Mouse (Mus musculus): Measurements from ENCODE around the gene Dbi. TPM values are rescaled to one million over a fixed set of nuclear protein-coding genes. Genes with fewer than 3 reads are reported as not detected.

Gene Dbi
- 40.7 and 50.5 TPM in 2 replicates for total RNA-seq (2015; ENCODE audit: low replicate concordance)
- 28.7 and 46.7 TPM in 2 replicates for total RNA-seq (2017; ENCODE audit: low replicate concordance)

- ATAC-seq (replicated peaks; ENCODE audit: low FRiP score, poor library complexity, severe bottlenecking): peak; percentile 97
These were observed at the start of gene Dbi, which contains the start of gene 3110009E18Rik for GRCm38 (mm10) chr1:120120969-120121811. Gene Dbi (minus strand): TSS chr1:120121078. Gene 3110009E18Rik (plus strand): TSS chr1:120121187.

DNA sequence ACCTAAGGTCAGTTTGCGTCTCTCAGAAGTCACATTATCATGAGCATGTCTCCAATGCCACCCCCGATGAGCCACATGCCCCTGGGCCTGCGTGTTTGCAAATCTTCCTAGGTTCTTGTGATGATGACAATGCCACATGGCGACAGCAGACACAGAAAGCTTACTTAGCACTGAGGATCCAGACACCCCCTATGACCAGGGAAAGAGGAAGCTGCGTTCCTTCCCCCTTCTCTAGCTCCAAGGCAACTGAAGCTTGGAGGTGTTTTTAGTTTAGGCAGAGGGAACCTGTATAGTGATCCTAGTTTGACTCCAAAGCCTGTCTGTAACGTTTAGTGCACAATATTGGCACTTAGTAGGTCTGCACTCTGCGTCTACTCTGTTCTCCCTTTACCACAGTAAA, 49.4 kb upstream of the Dbi start:
- ATAC-seq (replicated peaks; ENCODE audit: low FRiP score, poor library complexity, severe bottlenecking): no peak

- ATAC-seq (replicated peaks; ENCODE audit: low FRiP score, poor library complexity, severe bottlenecking): no peak
These were observed 47.8 kb upstream of the Dbi start for GRCm38 (mm10) chr1:120168674-120169073.

DNA sequence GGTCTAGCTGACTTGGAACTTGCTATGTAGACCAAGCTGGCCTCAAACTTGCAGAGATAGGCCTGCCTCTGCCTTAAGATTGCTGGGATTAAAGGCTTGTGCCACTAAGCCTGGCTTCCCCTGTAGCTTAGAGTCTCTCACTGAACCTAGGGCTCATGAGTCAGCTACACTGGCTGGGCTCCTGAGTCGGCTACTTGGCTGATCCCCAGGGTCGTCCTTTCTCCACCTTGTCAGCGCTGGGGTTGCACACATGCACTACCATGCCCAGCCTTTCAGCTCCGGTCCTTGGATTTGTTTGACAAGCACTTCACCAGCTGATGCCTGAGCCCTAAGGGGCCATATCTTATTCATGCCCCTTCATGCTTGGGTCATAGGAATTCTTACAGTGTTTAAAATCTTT, 47.1 kb upstream of the Dbi start:
- ATAC-seq (replicated peaks; ENCODE audit: low FRiP score, poor library complexity, severe bottlenecking): no peak

DNA sequence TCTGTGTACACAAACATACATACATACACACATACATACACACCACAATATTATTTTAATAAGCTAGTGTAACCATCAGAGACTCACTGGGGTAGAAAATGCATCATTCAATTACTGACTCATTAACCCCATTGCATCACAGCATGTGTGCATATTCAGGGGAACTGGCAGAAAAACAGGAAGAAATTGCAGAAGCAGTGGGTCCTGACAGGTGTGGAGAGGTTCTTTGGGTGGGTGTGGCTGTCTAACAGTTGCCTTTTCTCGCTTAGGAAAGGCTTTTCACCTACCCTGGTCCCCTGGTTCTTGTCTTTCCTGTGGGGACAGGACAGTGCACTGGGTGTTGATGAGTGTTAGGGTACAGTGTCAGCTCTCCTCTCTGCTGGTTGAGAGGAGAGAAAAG, 41.7 kb upstream of the Dbi start:
- no peak for ATAC-seq (replicated peaks; ENCODE audit: low FRiP score, poor library complexity, severe bottlenecking)

DNA sequence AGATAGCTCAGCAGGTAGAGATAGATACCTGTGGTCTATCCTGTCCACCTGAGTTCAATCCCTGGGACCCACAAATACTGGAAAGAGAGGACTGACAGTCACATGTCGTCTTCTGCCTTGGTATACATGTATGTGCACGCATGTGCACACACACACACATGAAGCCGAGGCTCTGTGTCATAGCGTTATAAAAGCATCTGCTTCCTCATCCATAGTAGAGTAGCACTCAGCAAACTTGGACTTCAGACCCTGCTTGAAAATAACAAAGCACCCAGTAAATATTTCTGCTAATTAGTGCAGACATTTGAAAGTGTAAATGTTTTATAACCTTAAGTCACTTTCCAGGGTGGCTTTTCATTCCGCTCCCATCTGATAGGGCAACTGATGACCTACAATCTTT, 40.6 kb upstream of the Dbi start:
- no peak for ATAC-seq (replicated peaks; ENCODE audit: low FRiP score, poor library complexity, severe bottlenecking)

- ATAC-seq (replicated peaks; ENCODE audit: low FRiP score, poor library complexity, severe bottlenecking): no peak
These were observed 37.7 kb upstream of the Dbi start for GRCm38 (mm10) chr1:120158474-120159127.

- no peak for ATAC-seq (replicated peaks; ENCODE audit: low FRiP score, poor library complexity, severe bottlenecking)
These were observed 34.4 kb upstream of the Dbi start for GRCm38 (mm10) chr1:120155325-120155724.

DNA sequence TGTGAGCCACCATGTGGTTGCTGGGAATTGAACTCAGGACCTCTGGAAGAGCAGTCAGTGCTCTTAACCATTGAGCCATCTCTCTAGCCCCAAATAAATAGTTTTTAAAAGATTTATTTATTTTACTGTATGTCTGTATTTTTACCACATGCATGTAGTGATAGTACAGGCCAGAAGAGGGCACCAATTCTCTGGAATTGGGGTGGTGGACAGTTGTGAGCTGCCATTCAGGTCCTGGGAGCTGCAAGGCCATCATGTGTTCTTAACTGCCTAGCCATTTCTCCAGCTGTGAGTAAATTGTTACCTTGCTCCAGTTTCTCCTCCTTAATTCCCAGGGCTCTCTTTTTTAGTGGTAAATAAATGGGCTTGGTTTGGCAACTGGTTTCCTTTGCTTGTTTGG, 33.4 kb upstream of the Dbi start:
- ATAC-seq (replicated peaks; ENCODE audit: low FRiP score, poor library complexity, severe bottlenecking): no peak

- ATAC-seq (replicated peaks; ENCODE audit: low FRiP score, poor library complexity, severe bottlenecking): no peak
These were observed 26.1 kb upstream of the Dbi start for GRCm38 (mm10) chr1:120146994-120147393.

GRCm38 (mm10) chr1:120145527-120146216, 24.8 kb upstream of the Dbi start:
- ATAC-seq (replicated peaks; ENCODE audit: low FRiP score, poor library complexity, severe bottlenecking): no peak

- ATAC-seq (replicated peaks; ENCODE audit: low FRiP score, poor library complexity, severe bottlenecking): no peak
These were observed 21.7 kb upstream of the Dbi start for GRCm38 (mm10) chr1:120142551-120142950.

DNA sequence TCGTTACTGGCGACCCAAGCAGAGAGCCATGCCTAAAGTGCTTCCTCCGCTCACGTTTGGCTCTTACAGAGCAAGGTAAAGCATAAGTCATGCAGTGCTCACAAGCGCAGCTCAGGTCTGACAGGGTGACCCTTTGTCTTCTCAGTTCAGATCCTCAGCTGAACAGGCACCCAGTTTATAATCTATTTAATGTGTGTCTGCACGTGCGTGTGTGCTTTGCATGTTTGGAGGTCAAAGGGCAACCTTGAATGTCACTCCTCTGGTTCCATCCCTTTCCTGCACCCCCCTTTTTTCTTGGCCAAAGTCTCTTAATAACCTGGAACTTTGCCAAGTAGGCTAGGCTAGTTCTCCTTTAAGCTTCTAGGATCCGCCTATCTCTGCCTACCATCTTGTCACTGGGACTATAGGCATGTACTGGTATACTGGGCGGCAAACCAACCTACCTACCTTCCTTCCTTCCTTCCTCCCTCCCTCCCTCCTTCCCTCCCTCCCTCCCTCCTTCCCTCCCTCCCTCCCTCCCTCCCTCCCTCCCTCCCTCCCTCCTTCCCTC, 19.3 kb upstream of the Dbi start:
- ATAC-seq (replicated peaks; ENCODE audit: low FRiP score, poor library complexity, severe bottlenecking): no peak

DNA sequence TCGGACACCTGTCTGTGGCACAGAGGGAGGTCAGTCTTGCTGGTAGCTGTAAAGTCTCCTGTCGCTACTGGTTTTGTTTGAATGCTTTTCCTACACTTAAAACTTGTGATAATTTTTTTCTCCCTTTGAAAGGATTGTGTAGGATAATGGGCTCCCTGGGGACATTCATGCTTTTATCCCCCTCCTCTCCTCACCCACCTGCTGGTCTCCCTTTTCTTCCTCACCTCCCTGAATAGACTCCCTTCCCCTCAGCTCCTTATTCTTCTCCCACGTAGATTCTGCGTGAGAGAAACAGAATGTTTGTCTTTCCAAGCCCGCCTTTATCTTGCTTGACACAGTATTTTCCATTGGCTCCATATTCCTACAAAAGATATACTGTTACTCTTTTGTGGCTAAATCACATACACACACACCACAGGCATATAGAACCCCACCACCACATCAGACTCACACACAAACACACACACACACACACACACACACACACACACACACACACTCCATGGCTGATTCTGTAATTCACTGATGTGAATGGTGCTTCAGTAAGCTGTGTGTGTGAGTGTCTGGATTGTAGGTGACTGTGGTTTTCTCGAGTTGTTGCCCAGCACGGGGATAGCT, 18.2 kb upstream of the Dbi start:
- ATAC-seq (replicated peaks; ENCODE audit: low FRiP score, poor library complexity, severe bottlenecking): no peak

- no peak for ATAC-seq (replicated peaks; ENCODE audit: low FRiP score, poor library complexity, severe bottlenecking)
These were observed 15.3 kb upstream of the Dbi start for GRCm38 (mm10) chr1:120135934-120136786.

DNA sequence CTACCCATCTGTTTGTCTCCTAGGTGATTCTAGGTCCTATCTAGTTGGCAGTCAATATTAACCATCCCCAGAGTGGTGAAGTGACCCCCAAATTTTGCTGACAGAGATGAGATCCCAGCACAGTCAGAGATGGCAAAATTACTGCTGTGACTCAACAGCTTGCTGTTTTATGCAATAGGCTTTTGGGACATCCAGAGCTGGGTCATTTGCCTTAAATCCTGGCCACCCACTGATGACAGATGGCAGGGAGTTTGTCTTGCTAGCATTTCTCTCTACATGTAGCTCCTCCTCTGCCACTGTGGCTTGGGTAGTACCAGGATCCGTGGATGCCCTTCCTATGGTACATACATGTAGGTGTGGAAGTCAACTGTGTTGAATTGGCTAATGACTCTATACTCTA, 11.5 kb upstream of the Dbi start:
- ATAC-seq (replicated peaks; ENCODE audit: low FRiP score, poor library complexity, severe bottlenecking): no peak

- ATAC-seq (replicated peaks; ENCODE audit: low FRiP score, poor library complexity, severe bottlenecking): no peak
These were observed 5.4 kb upstream of the Dbi start for GRCm38 (mm10) chr1:120126318-120126717.

GRCm38 (mm10) chr1:120125471-120125870, 4.6 kb upstream of the Dbi start:
- no peak for ATAC-seq (replicated peaks; ENCODE audit: low FRiP score, poor library complexity, severe bottlenecking)

DNA sequence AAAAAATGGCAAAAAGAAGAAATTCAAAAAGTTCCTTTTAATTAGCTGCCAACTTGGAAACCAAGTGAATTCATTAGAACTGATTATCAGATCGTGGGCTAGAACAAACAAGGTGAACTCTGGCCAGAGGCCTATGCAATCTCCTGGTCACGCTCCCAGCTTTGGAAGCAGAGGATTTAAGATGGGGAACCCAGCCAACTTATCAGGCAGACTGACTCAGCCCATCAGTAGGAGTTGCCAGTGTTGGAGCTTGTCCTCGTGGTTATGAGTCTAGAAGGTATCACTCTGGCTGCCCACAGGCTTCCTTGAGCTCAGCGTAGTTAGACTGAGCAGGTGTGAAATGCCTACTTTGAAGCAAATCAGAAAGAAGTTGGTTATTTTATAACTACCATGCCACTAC, 4.0 kb upstream of the Dbi start:
- ATAC-seq (replicated peaks; ENCODE audit: low FRiP score, poor library complexity, severe bottlenecking): no peak

All from erythroid progenitor cell, adult 5-6 weeks (primary cell).